Mouse (Mus musculus): ENCODE data around the gene Apoc4. TPM values are rescaled to one million over a fixed set of nuclear protein-coding genes. Genes with fewer than 3 reads are reported as not detected.

Gene Apoc4
- total RNA-seq, 4 experiments from 2014 or later: not detected

DNA sequence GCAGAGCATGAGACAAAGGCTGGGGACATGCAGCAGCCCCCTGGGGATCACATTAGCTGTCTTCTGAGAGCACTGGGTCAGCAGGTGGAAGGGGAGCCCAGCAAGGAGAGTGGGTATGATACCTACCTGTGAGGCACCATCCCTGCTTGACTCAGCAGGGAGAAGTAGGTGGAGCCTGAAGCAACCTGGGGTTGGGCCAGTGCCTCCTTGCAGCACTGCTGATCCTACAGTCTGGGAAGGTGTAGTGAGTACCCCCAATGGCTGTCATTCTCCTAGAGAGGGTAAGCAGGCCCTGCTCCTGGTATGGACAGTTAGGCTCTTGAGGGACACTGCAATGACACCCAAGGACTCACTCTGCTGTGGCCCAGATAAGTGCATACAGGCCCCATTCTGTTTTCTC, 49.0 kb downstream of the Apoc4 start:
- DNase-seq (ENCODE audit: low spot score in 2 of 2): no peak

DNA sequence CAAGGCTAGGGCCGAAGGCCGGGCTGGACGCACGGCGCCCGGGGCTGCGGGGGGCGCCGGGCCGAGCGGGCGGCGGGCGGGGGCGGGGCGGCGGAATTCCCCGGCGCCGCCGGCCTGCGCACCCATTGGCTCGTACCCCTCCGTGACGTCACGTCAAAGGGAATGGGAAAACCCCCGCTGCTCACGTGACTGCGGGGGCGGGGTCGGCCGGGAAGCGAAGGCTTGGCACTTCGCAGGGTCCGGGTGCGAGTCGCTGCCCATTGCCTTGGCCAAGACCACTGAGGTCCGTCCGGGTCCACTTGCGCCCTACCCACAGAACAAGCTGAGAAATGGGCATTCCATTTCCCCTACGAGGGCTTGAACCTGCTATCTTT, 51.9 kb downstream of the Apoc4 start, which contains the start of gene Relb:
Relb (minus strand) TSS at position 78 of the 374 bp plus-strand sequence.
- DNase-seq (ENCODE audit: low spot score in 2 of 2): peak; percentile 82 to 86

DNA sequence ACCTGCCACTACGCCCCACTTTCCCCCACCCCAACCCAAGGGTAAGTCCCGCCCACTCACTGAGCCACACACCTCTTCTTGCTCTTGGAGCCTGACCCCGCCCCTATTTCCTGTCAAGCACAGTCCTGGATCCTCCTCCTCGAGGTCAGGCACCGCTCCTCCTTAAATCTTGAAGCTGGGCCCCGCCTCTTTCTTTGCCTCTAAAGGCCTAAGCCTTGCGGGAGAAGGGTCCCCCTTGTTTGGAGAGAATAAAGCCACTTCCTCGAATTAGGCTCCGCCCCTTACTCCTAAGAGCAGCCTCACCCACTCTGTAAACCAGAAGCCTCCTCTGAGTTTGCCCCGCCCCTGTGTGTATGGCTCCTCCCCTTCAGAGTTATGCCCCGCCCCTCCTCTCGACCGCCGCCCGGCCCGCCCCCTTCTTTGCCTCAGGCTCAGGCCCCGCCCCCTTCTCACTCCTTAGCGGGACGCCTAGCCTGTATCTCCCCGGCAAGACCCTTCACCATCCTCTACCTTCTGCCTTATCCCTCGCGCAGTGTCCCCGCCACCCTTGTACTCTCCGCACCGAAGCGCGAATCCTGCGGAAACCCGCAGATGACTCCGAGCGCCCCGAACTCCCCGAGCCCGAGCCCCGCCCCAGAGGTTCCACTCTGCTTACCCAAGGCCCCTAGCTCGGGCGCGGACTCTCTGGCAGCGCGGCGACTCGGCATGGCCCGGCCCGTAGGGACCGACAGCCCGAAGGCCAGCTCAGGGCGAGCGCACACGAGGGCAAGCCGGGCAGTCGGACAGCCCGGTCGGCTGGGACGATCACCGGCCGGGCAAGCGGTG, 52.5 kb downstream of the Apoc4 start:
- DNase-seq (ENCODE audit: low spot score in 2 of 2): peak; percentile 95 to 97

- no peak for DNase-seq (ENCODE audit: low spot score in 2 of 2)
Observed at GRCm38 (mm10) chr7:19628192-19628535, 53.1 kb downstream of the Apoc4 start.

Other genes with a start within 250 kb of the Apoc4 start
- 10 to 100 TPM; 18.0 to 20.0 (median 19.8) TPM for gene Mark4, start 222.7 kb downstream of the Apoc4 start, total RNA-seq (2022)
- gene Exoc3l2, start 218.1 kb downstream of the Apoc4 start, total RNA-seq (2022): under 1 TPM; 0.27 to 0.80 (median 0.35) TPM
- gene Bloc1s3, start 173.1 kb downstream of the Apoc4 start, total RNA-seq (2022): 1 to 10 TPM; 2.1 to 2.7 (median 2.3) TPM
- gene Trappc6a, start 173.1 kb downstream of the Apoc4 start, total RNA-seq (2022): 10 to 100 TPM in 1 of 4 experiments, 1 to 10 TPM in 3; 7.6 to 10.2 (median 8.8) TPM
- gene Nkpd1, start 163.6 kb downstream of the Apoc4 start, total RNA-seq (2022): not detected
- 10 to 100 TPM; 45.9 to 52.8 (median 48.8) TPM for gene Ppp1r37, start 118.4 kb downstream of the Apoc4 start, total RNA-seq (2022)
- gene Zfp296, start 104.2 kb downstream of the Apoc4 start, total RNA-seq (2022): 1 to 10 TPM in 1 of 4 experiments, under 1 TPM in 3; 0.56 to 1.1 (median 0.77) TPM
- gene Gemin7, start 103.9 kb downstream of the Apoc4 start, total RNA-seq (2022): 100 to 1,000 TPM in 2 of 4 experiments, 10 to 100 TPM in 2; 78.5 to 108 (median 99.3) TPM
- gene Clasrp, start 77.0 kb downstream of the Apoc4 start, total RNA-seq (2022): 10 to 100 TPM in 1 of 4 experiments, 1 to 10 TPM in 3; 6.3 to 10.0 (median 9.2) TPM
- gene Relb, start 52.0 kb downstream of the Apoc4 start, total RNA-seq (2022): 10 to 100 TPM in 2 of 4 experiments, 1 to 10 TPM in 2; 7.0 to 12.5 (median 9.5) TPM
- 10 to 100 TPM; 49.6 to 55.5 (median 51.0) TPM for gene Clptm1, start 16.4 kb downstream of the Apoc4 start, total RNA-seq (2022)
- not detected for gene Apoc2, start 3.5 kb downstream of the Apoc4 start, total RNA-seq (2022)
- not detected for gene Gm44805, start 56 bp downstream of the Apoc4 start, total RNA-seq (2022)
- gene Apoc1, start 11.2 kb upstream of the Apoc4 start, total RNA-seq (2022): 1 to 10 TPM in 2 of 4 experiments, not detected in 2; 1.1 to 2.1 TPM
- 10 to 100 TPM; 18.8 to 67.9 (median 47.9) TPM for gene Apoe, start 17.7 kb upstream of the Apoc4 start, total RNA-seq (2022)
- 10 to 100 TPM; 44.3 to 48.3 (median 46.0) TPM for gene Tomm40, start 34.0 kb upstream of the Apoc4 start, total RNA-seq (2022)
- 1 to 10 TPM; 1.0 to 1.8 (median 1.5) TPM for gene Nectin2, start 69.0 kb upstream of the Apoc4 start, total RNA-seq (2022)
- gene Bcam, start 89.5 kb upstream of the Apoc4 start, total RNA-seq (2022): 10 to 100 TPM; 16.7 to 24.4 (median 18.0) TPM
- not detected for gene Cblc, start 115.3 kb upstream of the Apoc4 start, total RNA-seq (2022)
- under 1 TPM; 0.58 to 0.62 (median 0.61) TPM for gene Bcl3, start 141.3 kb upstream of the Apoc4 start, total RNA-seq (2022)
- gene Gm19345, start 170.5 kb upstream of the Apoc4 start, total RNA-seq (2022): not detected
- gene Ceacam16, start 179.8 kb upstream of the Apoc4 start, total RNA-seq (2022): not detected
- not detected for gene Ceacam19, start 206.5 kb upstream of the Apoc4 start, total RNA-seq (2022)
- 1 to 10 TPM; 4.3 to 6.7 (median 4.9) TPM for gene Pvr, start 239.7 kb upstream of the Apoc4 start, total RNA-seq (2022)